8 mouse cellular contexts compared by ENCODE assay signal in genomic region chr4:80765781-80766180, GRCm38 (mm10).
A peak's percentile ranks its signal among the peaks of the same experiment; 100 is the strongest.
DNase-seq lines count a peak whose midpoint lies in the region; ATAC-seq and TF ChIP-seq lines count a peak whose summit lies in the region.

No protein-coding gene starts in this region.

- no peak overlapping the region for H3K4me2 ChIP-seq in CH12.LX (ENCODE audit: insufficient read depth, low read depth, poor library complexity, severe bottlenecking)

- H3K9ac ChIP-seq in CH12.LX (ENCODE audit: insufficient read depth, low read depth), result no peak overlapping the region

- intact Hi-C loops in heart, postnatal 10 days (cut with DNase I), result loop anchor here (5.0 kb wide), 1 partner anchor 583 kb away; no protein-coding TSS in a partner anchor

- TF ChIP-seq RAD21 in CH12.LX (IDR thresholded peaks at IDR 0.05; ENCODE audit: low read depth, low read length), result peak; percentile 6

- H3K4me1 ChIP-seq in CH12.LX (ENCODE audit: control insufficient read depth in 1 of 2, insufficient read depth in 2 of 2), result no peaks in the 10 kb centered on the region

- no peak for TF ChIP-seq POLR2A in CH12.LX (IDR thresholded peaks at IDR 0.05; ENCODE audit: low read depth, low read length)

- no peak; a peak in 1 of 4 replicates for TF ChIP-seq CTCF in CH12.LX (conservative IDR thresholded peaks at IDR 0.05 in 1 of 2, IDR thresholded peaks at IDR 0.05 in 1 of 2; ENCODE audit: low read depth in 2 of 2, low read length in 2 of 2)

- H3K9me3 ChIP-seq in CH12.LX (replicated peaks; ENCODE audit: low read length), result peaks cover 60% of the 10 kb centered on the region

- H3K79me2 ChIP-seq in CH12.LX (replicated peaks; ENCODE audit: control insufficient read depth, extremely low read depth, insufficient read depth, poor library complexity, severe bottlenecking), result no peaks in the 10 kb centered on the region

- dilution Hi-C loops in CH12.LX (cut with MboI; ENCODE audit: extremely low pct_ligation_motif_present, extremely low pct_unique_long_range_greater_than_20kb, low sequenced_read_pairs), result no loop called here

- TF ChIP-seq EP300 in CH12.LX (IDR thresholded peaks at IDR 0.05; ENCODE audit: low read length), result no peak

- H3K27me3 ChIP-seq in CH12.LX (replicated peaks), result no peaks in the 10 kb centered on the region

- H3K27ac ChIP-seq in CH12.LX (ENCODE audit: insufficient read depth, low read depth), result no peak overlapping the region

- H3K36me3 ChIP-seq in CH12.LX (replicated peaks in 1 of 2; ENCODE audit: control insufficient read depth in 1 of 2, insufficient read depth in 1 of 2, low read length in 1 of 2), result no peaks in the 10 kb centered on the region

- DNase-seq in CH12.LX (ENCODE audit: extremely low read depth) (no peak), R1 (ENCODE audit: low read depth, low spot score) (peak; percentile 53)
- DNase-seq in heart, postnatal 10 days, result peak; percentile 65 to 78
- peak; percentile 61 to 90 for DNase-seq in layer of hippocampus, adult 18-20 months (ENCODE audit: low spot score in 2 of 2)
- peak; percentile 58 for DNase-seq in lung, postnatal 10 days
- peak; percentile 20 to 65 for DNase-seq in right cerebral cortex, postnatal 36 days (ENCODE audit: low spot score in 2 of 2)

- no peak overlapping the region for H3K4me3 ChIP-seq in CH12.LX (replicated peaks in 1 of 3; ENCODE audit: low read depth in 2 of 3, low read length in 2 of 3, poor library complexity in 1 of 3)

- in situ Hi-C loops in CH12.LX (cut with MboI; ENCODE audit: low pct_ligation_motif_present, low pct_unique_long_range_greater_than_20kb, low sequenced_read_pairs), result no loop called here

- 0 out of 2 replicates have a peak, but pooled peaks have one; percentile 36 for ATAC-seq in common myeloid progenitor, adult 5-6 weeks (replicated peaks; ENCODE audit: low read depth, poor library complexity, severe bottlenecking)
- no peak for ATAC-seq in inflammation-experienced regulatory T-cells, adult 6 months

TF ChIP-seq in CH12.LX, 34 proteins besides CTCF, POLR2A, EP300 and RAD21:
- TF ChIP-seq MEF2A (IDR thresholded peaks at IDR 0.05; ENCODE audit: borderline replicate concordance, low read depth, low read length) (no peak), SIN3A (IDR thresholded peaks at IDR 0.05; ENCODE audit: low read length) (no peak), KAT2A (IDR thresholded peaks at IDR 0.05; ENCODE audit: insufficient replicate concordance, low read length) (no peak), ZNF384 (IDR thresholded peaks at IDR 0.05; ENCODE audit: low read depth, low read length) (no peak), E2F4 (IDR thresholded peaks at IDR 0.05; ENCODE audit: insufficient replicate concordance, low read depth, low read length) (no peak), USF1 (IDR thresholded peaks at IDR 0.05; ENCODE audit: low read depth, low read length) (no peak), ZKSCAN1 (IDR thresholded peaks at IDR 0.05; ENCODE audit: borderline replicate concordance, low read depth, low read length) (no peak), MAZ (IDR thresholded peaks at IDR 0.05; ENCODE audit: low read depth, low read length) (no peak), BHLHE40 (IDR thresholded peaks at IDR 0.05; ENCODE audit: low read depth, low read length) (no peak), NRF1 (IDR thresholded peaks at IDR 0.05; ENCODE audit: low read depth, low read length) (no peak), MAX (IDR thresholded peaks at IDR 0.05; ENCODE audit: low read length) (no peak), ZMIZ1 (IDR thresholded peaks at IDR 0.05; ENCODE audit: low read depth, low read length) (no peak), POLR2AphosphoS2 (IDR thresholded peaks at IDR 0.05; ENCODE audit: low read depth, low read length) (no peak), MYC (IDR thresholded peaks at IDR 0.05; ENCODE audit: low read depth, low read length) (no peak), ELF1 (IDR thresholded peaks at IDR 0.05; ENCODE audit: low read depth, low read length) (no peak), JUND (conservative IDR thresholded peaks at IDR 0.05; ENCODE audit: low read depth, low read length) (no peak), TBP (conservative IDR thresholded peaks at IDR 0.05; ENCODE audit: low read depth, low read length) (no peak), RCOR1 (conservative IDR thresholded peaks at IDR 0.05; ENCODE audit: low read depth, low read length) (no peak), USF2 (conservative IDR thresholded peaks at IDR 0.05; ENCODE audit: low read depth, low read length) (no peak)
TF ChIP-seq in CH12.LX: peak in this region for 0.
